Mouse (Mus musculus): Measurements from ENCODE around the gene Macrod1.

Macrod1 gene

DNA sequence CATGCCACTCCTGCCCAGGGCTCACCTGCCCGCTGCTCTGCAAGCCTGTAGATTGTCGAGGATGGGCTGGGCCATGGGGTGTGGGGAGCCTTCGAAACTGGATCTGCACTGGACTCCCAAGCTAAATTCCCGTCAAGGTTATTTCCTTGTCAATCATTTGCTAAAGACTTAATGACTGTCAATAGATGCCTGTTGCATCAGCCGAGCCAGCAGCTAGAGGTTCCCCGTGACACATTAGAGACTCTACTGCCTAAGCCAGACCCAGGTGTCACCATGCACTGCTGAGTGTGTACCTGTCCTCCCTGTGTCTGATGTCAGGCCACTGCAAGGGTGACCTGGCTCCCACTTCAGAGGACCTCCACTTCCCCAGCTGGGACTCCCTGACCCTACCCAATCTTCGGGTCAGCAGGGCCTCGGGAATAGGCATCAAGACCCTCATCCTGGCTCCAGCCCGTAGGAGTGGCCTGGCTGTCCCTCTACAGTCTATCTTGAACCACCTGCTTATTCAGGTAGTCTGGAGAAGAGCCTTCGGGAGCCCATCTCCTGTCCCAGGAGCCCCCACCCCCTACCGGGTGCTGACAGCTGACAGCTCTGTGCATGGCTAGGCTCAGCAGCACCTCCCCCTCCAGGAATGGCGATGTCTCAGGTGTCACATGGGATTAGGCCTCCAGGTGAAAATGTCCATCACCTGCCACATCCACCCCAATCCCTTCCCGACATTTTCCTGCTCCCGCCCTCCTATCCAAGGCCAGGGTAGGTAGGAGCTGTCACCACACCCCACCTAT is 80.3 kb downstream of the Macrod1 start:
- in situ Hi-C loops (cut with MboI, MseI) = loop anchor here (5.0 kb wide), 1 partner anchor 40 kb away; no protein-coding TSS in a partner anchor

DNA sequence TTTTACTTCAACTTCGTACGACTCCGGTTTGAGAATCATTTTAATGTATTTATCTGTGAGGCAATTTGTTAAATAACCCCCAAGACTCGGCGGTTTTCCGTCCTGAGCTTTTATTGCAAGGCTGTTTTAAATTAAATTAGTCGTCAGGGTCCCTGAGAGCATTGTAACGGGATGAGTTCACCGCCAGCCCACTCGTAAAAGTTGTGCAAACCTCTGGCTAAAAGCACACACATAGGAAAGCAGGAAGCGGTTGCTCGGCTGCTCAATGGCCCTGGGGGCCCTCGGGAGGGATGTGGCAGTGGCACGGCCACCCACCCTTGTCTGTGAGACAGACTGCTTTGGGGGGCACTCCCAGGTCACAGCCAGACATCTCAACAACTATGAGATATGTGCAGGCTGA is 81.7 kb downstream of the Macrod1 start:
- in situ Hi-C loops (cut with MboI, MseI) = loop anchor here (5.0 kb wide), 1 partner anchor 39 kb away; no protein-coding TSS in a partner anchor

DNA sequence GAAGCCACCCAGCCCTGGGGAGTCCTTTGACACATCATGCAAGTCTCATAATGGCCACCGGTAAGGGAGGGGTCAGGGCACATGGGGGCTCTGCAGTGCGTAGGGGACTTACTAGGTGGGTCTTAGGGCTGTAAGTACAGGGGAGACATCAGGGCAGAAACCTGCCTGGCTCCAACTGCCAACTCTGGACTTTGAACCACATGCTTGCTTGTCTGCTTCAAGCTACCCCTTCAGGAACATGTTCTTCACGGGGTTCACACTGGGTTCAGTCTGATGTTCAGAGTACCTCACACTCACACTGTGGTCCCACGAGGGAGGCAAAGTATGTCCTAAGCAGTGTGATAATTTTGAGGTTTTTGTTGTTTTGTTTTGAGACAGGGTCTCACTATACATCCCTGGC is 82.7 kb downstream of the Macrod1 start:
- in situ Hi-C loops (cut with MboI, MseI) = loop anchor here (5.0 kb wide), 1 partner anchor 38 kb away; no protein-coding TSS in a partner anchor

DNA sequence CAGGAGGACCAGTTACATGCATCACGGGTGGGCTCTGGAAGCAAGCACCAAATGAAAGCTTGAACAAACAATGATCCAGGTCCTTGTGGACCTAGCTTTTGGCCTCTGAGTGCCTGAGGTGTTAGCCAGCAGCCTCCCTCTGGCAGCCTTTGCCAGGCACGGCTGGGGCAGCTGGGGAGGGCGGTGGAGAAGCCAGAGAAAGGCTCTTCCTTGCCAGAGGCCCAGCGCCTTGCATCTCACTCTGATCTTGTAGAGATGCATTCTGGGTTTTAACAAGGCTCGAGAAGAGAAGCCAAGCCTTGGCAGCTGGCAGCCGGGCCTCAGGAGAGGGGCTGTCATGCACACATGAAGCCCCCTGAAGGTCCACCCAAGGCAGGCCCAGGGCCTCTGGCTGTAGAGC is 83.8 kb downstream of the Macrod1 start:
- in situ Hi-C loops (cut with MboI, MseI) = no loop called here

DNA sequence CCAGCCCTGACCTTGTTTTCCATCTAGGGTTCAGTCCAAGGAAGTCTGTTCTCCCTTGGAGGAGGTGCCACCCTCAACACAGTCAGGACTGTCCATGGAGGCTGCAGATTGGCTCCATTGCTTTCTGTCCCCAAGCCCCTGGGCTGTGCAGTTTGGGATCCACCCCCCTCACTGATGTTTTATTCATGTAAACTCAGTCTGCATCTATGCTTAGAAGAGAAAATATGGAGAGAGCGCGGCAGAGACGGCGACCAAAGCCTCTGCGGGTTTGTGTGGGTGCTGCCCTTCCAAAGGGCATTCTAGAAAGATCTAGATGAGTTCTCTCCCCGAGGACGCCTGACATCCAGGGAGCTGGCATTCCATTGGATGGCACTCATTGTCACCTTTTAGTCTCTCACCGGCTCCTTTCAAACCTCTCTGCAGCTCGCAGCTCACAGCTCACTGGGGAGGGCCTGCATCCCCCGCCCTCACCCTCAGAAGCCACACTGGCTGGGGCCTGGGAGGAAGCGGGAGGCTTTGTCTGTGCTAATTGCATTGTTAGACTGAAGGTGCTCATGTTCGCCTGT is 84.3 kb downstream of the Macrod1 start:
- in situ Hi-C loops (cut with MboI, MseI) = no loop called here

DNA sequence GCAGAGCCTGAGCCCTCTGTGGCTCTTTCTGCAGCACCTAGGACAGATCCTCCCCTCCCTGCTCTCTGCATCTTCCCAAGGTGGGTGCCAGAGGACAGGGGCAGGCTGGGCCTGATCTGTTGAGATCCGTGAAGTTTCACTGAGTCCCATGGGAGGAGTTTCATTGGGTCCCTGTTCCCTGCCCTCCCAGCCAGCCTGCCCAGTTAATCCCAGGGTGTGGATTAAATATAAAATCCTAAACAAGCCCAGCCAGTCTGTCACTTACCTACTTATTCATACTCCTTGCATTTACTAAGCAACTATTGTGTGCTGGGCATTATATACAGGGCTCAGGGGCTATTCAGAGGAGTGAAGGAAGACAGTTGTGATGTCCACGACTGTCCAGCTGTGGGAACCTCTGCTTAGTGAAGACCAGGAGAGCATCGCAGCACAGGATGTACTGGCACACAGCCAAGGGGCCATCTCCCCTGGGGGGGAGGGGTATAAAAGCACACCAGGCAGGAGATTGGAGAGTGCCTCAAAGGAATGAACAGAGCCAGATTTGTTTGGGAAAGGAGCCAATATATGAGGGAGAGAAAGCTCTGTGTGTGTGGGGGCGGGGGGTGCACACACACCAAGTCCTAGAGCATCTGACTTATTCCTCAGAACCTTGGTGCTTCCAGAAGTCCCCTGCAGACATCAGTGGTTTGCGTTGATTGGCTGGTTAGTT is 85.8 kb downstream of the Macrod1 start:
- in situ Hi-C loops (cut with MboI, MseI) = no loop called here

DNA sequence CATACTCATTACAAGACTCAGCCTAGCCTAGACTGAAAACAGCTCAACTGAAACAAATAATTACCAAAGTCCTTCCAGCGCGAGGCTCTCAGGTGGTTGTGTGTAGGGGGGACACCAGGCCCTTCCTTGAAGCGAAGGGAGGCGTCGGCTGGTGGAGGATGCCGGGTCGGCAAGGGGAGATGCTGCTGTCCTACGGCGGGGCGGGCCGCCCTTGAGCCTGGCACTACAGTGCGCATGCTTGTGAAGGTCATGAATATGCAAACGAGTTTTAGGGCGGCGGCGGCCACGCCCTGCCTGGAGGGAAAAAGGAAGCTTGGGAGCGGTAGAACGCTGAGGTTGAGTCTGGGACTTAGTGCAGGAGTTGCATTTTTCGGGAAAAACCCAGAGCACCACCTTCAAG is 87.2 kb downstream of the Macrod1 start:
- in situ Hi-C loops (cut with MboI, MseI) = no loop called here

DNA sequence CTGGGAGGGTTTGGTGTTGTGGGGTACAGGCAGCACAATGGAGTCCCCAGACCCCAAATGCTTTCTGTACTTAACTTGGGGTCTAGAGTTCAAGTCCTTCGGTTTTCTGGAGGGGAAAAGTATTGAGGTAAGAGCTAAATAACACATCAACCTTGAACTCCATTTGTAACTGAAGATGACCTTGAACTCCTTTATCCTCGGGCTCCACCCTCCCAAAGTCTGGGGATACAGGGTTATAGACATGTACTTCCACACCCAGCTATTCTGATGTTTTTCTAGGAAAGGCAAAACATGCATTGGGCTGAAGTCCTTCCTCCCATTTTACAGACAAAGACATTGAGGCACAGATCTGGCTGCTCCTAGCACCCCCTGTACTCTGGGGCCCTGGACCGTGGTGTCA is 87.8 kb downstream of the Macrod1 start:
- in situ Hi-C loops (cut with MboI, MseI) = no loop called here

DNA sequence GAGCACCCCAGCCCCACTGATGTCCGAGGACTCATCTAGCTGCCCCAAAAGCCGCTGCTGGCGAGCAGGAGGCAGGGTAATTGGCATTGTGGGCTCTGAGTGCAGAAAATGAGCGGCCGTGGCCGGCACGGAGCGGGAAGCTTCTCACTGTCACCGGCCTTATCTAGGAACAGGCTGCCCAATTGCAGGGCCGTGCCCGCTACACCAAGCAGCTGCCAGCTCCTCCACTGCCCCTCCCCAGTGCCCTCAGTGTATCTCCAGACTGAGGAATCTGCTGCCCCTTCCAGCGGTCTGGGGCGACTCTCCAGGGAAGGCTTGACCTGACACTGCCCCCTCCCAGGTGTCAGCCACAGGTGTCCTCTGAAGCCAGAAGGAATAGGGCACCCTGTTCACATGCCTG is 89.8 kb downstream of the Macrod1 start:
- in situ Hi-C loops (cut with MboI, MseI) = no loop called here

DNA sequence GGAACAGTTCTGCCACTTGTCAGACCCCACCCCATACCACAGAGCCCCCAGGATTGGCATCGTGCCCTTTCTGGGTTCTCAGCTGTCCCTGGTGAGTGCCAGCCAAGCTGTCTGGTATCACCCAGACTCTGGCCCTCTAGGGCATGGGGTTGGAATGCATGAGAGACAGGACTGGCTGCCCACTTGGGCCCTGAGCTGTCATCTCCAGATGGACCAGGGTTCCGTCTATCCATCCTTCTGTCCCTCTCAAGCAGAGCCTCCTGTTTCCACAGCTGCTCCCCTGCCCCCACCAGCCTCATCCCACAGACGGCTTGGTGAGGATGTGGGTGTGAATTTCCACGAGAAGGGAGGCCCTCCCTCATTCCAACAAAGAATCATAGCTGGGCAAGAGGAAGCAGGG is 91.5 kb downstream of the Macrod1 start:
- in situ Hi-C loops (cut with MboI, MseI) = no loop called here

DNA sequence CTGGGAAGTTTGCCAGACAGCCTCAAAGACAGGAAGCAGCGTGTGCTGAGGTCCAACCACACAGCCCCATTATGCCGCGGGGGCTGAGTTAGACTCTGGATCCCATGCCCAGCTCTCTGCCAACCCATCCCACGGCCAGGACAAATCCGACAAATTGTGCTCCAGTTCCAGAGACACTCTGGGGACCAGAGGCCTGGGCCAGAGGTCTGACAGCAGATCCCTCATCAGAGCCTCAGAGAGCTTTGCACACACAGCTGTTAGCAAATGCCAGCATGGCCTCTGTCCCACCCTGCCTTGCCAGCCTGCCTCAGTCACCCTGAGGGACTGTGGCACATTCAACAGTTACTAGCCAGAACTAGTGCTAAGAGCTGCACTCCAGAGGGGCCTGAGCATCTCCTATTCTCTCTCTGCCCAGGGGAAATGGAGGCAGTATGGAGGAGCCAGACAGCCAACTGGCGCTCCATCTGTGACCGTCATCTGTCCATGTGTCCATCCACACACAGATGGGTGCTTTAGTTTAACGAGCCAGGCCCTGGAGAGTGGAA is 92.0 kb downstream of the Macrod1 start:
- in situ Hi-C loops (cut with MboI, MseI) = no loop called here

DNA sequence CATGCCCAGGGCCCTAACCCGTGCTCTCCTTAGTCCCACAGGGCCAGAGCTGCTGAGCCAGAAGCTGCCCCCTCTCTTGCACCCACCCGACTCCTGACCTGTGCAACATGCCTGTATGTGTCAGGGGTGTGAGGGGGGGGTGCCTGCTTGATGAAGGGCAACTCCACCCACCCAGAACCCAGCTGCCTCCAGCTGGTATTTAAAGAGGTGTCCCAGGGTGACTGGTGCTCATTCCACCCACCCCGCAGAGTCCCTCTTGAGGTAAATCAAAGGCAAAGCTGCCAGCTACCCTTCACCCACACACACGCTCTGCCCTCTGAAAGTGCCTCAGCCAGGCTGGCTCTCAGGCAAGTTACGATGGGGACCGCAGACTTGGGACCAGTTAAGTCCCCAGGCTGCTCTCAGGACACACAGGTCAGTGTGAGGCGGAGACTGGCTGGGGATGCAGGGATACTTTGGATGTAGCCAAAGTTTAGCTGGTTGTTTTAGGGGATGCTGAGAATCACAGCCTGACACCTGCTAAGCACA is 92.6 kb downstream of the Macrod1 start:
- in situ Hi-C loops (cut with MboI, MseI) = no loop called here

DNA sequence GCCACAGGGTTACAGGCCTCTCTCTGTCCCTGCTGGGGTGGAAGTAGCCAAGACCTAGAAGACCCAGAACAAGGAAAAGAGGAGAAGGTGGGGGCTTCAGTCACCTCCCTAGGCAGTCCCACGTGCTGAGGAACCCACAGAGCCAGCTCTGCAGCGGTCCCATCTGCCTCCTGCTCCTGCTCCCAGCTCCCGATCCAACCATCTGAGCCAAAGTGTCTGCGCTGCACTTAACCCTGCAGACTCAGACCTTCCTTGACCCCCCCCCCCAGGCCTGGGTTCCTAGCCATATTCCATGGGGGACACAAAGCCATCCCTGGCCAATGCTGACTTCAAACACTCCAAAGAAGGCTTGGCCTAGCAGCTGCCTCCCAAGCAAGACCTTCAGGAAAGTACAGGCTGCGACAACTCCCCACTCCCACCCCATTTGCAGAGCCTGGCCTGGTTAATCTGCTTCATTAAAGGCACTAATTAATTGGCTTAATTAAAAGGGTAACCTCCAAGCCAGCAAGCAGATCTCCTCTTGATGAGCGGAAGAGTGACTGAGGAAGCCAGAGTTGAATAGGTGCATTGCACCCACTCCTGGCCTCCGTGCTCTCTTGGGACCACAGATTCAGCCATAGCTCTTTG is 94.8 kb downstream of the Macrod1 start:
- in situ Hi-C loops (cut with MboI, MseI) = loop anchor here (10.0 kb wide), 1 partner anchor 337 kb away; no protein-coding TSS in a partner anchor

DNA sequence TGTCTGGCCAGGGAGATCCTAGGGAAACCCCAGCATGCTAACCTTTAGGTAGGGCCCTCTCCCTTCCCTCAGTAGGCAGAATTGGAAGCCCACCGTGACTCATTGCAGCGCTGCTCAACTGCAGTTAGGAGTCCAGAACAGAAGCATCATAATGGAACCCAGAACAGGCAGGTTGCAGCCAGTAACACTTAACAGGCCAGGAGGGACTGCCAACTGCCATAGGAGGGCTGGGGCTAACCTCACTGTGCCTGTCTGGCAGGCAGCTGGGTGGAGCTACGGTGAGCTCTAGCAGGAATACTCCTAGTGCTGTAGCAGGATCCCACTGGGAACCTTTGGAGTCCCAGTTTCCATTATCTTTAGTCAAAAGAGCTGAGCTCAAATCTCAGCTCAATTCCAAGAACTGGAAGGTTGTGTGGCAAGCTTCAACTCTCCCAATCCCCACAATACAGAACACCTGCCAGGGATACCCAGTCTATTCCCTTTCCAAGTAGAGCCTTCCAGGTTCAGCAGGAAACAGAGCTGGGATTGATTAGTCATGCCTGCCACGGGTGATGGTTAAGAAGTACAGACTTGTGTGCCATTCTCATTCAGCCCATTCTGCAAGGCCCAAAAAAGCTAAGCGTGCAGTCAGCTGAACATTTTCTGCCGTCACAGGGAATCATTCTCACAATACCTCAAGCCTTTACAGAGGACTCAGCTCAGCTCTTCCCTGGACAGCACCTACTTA is 95.5 kb downstream of the Macrod1 start:
- in situ Hi-C loops (cut with MboI, MseI) = loop anchor here (10.0 kb wide), 1 partner anchor 337 kb away; no protein-coding TSS in a partner anchor

DNA sequence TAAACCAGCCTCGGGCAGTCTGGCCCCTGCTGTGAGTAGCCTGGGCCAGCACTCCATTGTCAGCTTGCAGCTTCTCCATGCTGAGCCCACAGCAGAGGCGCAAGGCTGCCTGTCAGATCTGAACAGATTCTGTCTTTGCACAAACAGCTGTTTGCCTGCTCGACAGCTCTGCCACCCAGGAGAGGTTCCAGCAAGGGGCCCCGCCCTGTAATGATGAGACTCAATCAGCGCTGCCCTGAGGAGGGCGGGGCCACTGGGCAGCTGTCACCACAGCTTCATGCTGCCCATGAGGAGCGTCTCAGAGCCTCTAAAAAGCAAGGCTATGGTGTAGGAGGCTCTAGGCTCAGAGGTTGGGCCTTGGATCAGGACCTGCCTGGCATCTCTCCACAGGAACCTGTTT is 96.6 kb downstream of the Macrod1 start:
- in situ Hi-C loops (cut with MboI, MseI) = loop anchor here (10.0 kb wide), 1 partner anchor 338 kb away; no protein-coding TSS in a partner anchor

DNA sequence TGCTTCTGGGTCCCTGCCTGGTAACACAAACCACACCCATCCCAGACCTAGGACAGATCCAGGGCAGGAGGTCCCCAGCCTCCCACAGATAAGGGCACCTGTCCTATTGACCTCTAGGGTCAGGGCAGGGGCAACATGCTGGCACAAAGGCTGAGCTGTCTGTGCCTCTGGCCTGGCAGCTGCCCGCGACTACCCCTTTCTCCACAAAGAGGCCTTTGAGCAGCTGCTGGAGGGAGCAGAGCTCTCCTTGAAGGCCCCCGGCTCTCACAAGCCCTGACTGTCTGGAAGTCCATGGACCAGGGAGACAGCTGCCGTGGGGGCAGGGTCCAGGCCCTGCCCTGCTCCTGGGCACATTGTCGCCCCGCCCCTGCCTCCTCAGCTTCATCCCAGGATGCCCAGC is 98.6 kb downstream of the Macrod1 start:
- in situ Hi-C loops (cut with MboI, MseI) = loop anchor here (10.0 kb wide), 1 partner anchor 340 kb away; no protein-coding TSS in a partner anchor

DNA sequence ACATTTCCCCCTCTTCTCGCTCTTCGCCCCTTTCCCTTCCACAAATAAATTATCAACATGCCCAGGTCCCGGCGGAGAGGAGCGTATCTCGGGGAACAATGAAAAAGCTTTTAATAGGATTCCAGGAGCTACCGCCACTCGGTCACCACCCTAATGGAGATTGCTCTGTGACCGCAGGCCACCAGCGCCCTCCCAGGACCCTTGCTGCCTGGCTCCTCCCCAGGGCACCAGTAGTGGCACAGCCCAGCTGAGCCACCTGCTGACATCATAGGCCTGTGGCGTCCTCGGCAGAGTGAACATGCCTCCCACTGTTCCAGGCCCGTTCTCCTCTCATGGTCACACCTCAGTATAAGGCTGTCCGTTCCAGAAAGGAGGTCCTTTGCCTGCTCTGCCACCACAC is 101.1 kb downstream of the Macrod1 start:
- in situ Hi-C loops (cut with MboI, MseI) = loop anchor here (10.0 kb wide), 1 partner anchor 343 kb away; no protein-coding TSS in a partner anchor

DNA sequence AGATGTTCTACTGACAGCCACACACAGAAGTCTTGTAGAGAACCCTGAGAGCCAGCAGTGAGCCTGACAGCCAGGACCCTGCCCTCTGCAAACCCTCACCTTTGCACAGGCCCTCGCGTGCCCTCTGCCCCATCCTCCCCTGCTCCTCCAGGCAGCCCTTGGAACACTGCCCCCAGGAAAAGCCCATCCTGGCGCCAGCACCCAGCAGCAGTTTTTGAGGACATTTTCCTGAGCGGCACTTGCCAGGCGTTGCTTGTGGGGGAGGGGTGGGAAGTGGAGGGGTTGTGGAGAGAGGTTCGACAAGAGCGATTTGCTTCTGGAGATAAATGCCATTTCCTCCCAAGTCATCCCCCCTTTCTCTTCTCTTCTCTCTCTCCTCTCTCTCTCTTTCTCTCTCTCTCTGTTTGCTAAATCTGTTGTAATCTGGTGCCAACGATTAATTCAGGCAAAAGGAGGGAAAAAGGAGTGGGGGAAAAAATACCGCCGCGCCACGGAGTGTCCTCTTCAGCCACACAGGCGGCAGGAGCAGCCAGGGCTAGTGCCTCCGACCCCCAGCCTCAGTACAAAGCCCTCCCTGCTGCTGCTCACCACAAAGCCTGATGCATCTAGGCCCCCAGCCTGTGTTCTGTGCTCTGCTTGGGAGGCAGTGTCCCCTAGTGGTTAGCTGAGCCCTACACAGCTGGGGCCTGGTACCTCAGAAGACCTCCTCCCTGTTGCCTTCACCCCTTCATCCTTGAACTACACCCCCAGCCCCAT is 103.7 kb downstream of the Macrod1 start:
- in situ Hi-C loops (cut with MboI, MseI) = loop anchor here (10.0 kb wide), 1 partner anchor 506 kb away; no protein-coding TSS in a partner anchor

DNA sequence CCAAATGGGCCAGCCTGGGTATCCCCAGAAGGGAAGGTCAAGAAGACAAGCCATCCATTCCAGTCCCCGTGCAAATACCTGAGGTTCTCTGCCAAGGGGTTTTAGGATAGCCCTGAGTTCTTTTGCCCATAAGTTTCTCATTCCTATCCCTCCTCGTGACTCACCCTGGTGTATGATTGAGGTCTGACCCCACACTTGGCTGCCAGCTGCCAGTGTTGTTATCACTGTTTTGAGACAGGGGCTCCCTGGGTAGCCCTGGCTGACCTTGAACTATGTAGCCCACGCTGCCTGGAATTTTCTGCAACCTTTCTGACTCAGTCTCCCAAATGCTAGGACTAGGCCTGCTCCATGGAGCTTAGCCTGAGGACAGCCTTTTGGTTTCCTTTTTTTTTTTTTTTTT is 104.5 kb downstream of the Macrod1 start:
- in situ Hi-C loops (cut with MboI, MseI) = loop anchor here (10.0 kb wide), 1 partner anchor 506 kb away; no protein-coding TSS in a partner anchor

DNA sequence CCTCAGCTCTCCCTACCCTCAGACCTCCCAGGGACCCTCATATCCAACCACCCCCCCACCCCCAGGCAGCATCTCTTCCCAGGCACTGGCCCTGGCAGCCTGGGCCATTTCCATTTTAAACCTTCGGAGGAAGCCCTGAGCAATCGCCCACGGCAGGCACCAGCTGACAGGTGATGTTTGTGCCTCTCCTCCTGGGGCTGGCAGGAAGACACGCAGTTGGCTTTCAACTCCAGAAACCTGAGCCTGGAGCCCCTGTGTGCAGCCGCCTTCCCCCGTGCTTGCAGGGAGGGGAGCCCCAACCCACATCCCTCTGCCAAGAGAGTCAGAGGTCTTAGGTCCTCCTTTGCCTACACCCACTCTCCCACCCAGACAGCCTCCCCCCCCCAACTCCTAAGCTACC is 107.6 kb downstream of the Macrod1 start:
- in situ Hi-C loops (cut with MboI, MseI) = loop anchor here (10.0 kb wide), 1 partner anchor 509 kb away; no protein-coding TSS in a partner anchor
